Mouse (Mus musculus) heart, adult 18-20 months (tissue): ENCODE results near the gene Vcan. TPM values are rescaled to one million over a fixed set of nuclear protein-coding genes. Genes with fewer than 3 reads are reported as not detected.

Experiments used
- DNase-seq, 2 experiments: peaks; one replicate each; pipeline ENCODE4 v3.0.0; 2021 to 2022; ENCODE audit warnings: mixed read lengths in 1 of 2
- total RNA-seq, 2 experiments: library from RNA; stranded (reverse); gene quantifications; 2 replicates each; pipeline ENCODE4 v1.2.3; 2021

The Vcan gene
- total RNA-seq, 2 experiments from 2014 or later: 6.1 to 7.3 TPM

GRCm38 (mm10) chr13:89726492-89726891, 15.8 kb downstream of the Vcan start:
- DNase-seq: no peak

- DNase-seq: no peak
These were observed 21.8 kb downstream of the Vcan start for GRCm38 (mm10) chr13:89720497-89720896.

- DNase-seq: no peak
These were observed 32.7 kb downstream of the Vcan start for GRCm38 (mm10) chr13:89709497-89710201.

DNA sequence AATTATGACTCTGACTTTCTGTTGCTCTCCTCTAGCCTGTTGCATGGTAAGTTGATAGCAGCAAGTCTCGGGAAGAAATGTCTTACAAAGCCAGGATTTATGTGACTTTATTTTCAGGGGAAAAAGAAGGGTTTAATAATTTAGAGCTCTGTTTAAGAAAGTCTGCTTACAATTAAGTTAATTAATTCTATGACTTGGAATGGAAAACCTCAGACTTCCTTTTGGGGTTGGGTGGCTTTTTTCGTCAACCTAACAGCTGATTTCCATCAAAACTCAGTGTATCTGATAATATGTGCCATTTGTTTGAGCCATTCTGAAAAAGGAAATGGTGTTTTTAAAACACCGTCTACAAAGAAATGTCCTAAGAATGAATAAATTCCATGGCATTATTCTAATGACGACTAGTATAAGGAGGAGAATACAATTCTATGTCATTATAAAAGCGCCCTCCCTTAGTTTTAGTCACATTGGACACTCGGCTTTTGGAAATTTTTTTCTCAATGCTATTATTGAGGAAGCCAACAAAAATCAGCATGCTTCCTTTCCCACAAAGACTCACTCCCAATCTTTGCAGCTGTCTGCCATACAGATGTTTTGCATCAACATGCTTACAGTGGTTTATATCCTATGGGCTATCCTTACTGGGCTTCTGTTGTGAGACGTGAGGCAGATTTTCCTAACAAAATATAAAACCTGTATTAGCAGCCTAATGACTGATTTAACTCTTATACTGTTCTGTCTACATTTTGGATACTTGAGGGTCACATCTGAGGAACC, 34.0 kb downstream of the Vcan start:
- peak in 1 of 2 experiments; percentile 6 for DNase-seq

- no peak for DNase-seq
These were observed 39.9 kb downstream of the Vcan start for GRCm38 (mm10) chr13:89702395-89702794.

GRCm38 (mm10) chr13:89699998-89700555, 42.2 kb downstream of the Vcan start:
- no peak for DNase-seq

DNA sequence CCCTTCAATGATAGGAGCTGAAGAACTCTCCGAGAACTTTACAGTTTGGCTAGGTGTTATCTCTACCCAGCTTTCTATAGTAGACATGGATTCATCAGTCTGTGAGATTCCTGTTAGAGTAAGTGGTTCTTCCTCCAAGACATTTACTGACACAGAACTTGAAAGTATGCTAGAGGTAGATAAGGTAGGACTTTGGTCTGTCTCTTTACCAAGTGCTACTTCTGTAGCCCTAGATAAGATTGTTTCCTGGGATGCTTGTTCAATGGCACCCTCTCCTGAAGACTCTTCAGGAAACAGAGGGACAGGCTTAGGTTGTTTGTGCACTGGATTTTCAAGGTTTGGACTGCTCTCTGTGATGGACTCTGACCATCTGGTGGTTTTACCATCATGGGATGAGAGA, 49.7 kb downstream of the Vcan start:
- no peak for DNase-seq

DNA sequence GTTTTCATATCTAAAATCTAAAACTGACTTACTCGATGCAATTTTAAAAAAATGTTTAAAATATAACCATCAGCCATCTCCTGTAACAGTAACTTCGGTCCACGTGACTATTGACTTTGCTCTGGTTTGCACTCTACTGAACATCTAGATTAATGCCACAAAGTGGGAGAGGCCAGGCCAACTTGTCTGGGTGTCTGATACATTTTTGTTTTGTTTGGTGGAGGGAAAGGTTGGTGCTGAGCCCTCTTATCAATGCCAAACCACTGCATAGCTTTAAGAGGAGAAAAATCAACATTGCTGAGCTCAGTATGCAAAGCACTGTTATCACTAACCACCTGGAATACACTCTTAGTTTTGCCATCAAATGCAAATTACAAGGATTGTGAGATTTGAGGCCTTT, 58.8 kb downstream of the Vcan start:
- DNase-seq: no peak

DNA sequence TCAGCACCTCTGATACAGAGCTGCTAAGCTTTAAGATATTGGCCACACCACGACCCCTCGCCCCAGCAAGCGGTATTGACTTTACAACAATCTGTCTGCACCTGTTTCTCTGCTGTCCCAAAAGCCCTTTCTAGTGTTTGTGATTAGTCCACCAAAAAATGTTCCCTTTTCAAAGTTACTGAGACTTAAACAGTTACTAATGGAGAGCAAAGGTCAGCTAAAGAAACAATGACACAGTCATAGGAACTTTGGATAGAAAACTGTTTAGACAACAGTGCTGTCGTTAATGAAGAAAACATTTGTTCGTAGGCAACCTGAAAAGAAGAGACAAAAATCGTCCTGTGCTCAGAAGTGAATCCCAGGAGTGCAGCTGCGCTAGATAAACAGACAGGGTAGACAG, 60.1 kb downstream of the Vcan start:
- no peak for DNase-seq

GRCm38 (mm10) chr13:89679756-89680155, 62.6 kb downstream of the Vcan start:
- no peak for DNase-seq

DNA sequence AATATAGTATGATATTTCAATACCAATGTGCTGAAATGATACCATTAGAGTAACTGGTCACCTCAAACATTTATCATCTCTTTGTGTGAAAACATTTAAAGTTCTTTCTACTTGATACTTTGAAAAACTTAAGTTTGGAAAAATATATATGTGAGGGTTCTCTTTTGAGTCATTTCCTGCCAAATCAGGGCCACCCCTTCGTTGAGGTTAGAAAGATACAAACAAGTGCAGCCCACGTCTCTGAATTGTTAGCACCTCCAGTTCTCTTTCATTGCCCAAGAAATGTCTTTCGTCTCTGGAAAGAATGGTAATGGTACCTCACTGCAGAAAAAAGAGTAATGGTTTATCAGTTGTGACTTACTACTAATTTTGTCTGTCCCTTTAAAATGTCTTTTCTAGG, 71.8 kb downstream of the Vcan start:
- no peak for DNase-seq

DNA sequence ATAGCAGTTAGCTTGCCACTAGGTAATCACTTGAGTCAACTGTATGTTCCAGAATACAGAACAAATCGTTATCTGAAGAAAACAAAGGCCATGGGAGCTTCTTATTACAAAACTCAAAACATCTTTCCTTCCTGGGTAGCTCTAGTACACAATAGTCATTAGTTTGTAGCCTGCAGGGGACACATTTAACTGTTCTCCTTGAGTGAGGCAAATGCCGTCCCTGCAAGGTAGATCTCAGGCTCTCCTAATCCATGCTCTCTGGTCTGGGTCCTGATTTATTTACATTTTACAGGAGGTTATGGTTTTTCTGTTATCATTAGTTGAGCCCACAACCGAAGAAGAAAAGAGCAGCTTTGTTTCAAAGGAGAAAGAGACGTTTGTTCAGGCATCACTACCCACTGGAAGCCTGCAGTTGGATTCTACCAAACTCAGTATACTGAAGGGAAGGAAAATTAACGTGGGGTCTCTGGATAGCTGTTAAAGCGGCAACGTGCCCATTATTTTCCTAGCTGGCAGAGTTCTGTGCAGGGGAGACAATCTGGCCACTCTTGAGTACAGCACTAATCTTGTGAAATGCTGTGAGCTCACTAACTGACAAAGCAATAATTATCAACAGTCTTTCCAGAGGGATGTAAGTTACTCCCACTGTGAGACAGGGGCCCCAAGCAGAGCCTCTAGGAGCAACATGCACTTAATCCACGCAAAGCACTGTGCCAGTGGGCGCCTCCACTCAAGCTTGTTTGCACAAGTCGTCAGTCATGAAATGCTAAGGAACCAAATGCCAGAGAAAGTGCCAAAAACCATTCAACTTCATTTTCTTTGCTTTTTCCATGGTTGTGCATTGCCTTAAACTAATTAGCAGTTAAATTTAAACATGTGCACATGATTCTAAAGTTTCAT, 73.1 kb downstream of the Vcan start:
- no peak for DNase-seq

DNA sequence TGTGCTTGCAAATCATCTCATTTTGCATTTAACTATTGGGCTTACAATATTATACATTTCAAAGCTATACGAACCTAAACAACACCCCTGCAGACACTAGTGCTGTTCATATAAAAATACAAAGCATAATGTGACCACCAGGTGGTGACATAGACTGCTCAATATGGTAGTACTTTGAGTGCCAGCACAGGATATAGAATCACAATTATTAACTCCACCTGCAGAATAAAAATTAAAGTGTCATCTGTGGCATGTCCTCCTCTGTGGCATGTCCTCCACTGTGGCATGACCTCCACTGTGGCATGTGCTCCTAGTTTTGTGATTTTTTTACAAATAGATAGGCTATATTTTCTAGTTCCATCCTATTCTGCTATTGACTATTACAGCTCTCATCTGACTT, 74.2 kb downstream of the Vcan start:
- DNase-seq: peak; percentile 4 to 49

- no peak for DNase-seq
These were observed 80.6 kb downstream of the Vcan start for GRCm38 (mm10) chr13:89661688-89662087.

GRCm38 (mm10) chr13:89657046-89657445, 85.3 kb downstream of the Vcan start:
- DNase-seq: no peak

GRCm38 (mm10) chr13:89653279-89653678, 89.0 kb downstream of the Vcan start:
- DNase-seq: no peak

DNA sequence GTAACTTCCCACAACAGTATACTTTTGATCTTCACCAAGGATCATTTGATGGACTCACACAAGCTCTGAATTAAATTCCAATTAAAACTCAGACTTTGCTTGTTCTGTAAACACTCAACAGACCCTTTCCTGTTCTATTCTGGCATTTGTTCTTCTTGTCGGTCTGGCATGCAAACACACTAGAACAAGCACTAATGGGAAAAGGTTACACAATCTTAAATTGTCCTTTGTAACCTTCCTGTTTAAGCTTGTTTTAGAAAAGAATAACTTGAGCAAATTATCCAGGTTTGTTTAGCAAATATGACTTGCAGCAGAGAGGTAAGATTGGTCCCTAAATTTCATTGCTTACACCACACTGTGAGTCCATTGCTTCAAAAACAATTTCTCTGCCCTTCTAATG, 89.5 kb downstream of the Vcan start:
- DNase-seq: no peak

- DNase-seq: no peak
These were observed 96.7 kb downstream of the Vcan start for GRCm38 (mm10) chr13:89645589-89645988.

- DNase-seq: no peak
These were observed 105.3 kb downstream of the Vcan start for GRCm38 (mm10) chr13:89637012-89637411.

DNA sequence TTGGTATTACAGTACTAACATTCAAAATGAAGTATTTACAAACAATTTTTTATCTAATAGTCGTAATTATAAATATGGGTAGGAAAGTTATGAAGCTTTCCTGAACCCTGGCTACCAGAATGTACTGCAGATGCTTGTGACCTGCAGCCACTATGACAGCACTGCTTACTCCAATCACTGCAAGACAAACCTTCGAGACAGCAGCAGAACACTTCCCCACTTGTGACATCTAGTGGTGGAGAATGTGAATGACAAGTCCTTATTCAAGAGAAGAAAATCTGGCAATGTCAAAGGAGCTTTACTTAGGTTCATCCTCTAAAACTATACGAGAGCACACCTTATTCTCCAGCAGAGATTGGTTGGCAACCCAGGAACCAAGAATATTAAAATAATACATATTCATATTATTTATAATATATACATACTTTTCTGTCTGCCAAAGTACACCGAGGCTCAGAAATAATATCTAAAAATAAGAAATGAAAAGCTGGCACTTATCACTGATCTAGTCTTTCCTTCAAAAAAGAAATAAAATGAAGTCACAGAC, 108.1 kb downstream of the Vcan start:
- peak; percentile 2 to 31 for DNase-seq

DNA sequence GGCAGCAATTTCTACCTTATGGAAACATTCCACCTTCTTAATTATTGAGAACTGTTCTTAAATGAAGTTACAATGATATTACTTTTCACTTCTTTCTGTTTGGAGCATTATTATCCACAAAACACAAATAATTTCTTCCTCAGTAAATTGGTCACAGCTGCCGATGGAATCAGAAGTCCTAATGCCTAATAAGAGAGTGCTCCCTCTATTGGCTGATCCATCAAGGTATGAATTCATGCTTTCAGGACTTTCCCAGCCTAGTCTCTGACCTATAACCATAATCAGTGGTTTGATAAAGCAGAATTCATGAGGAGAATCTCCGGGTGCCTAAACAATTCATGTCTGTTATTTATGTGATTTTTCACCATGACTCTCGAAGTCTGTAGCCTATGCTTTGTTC, 123.2 kb downstream of the Vcan start:
- DNase-seq: no peak

DNA sequence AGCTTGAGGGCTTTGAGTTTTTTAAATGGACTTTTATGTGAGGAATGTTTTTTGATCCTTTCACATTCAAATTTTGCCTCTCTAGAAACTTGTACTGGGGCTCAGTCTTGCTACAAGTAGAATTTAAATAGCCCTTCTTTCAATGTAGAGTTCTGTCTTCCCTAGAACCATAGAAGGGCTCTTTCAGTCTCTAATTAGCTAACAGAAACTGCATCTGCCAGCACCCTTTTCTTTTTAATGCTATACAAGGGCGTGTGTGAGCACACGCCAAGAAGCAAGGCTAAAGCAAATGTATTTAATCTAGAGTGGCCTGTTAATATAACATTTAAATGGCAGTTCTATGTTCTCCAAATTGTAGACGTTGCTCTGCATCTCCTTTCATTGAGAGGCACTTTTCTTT, 134.9 kb downstream of the Vcan start:
- DNase-seq: no peak
